Mouse (Mus musculus) liver, embryonic 11.5 days (tissue): Measurements from ENCODE around the gene Gpam. TPM values are rescaled to one million over a fixed set of nuclear protein-coding genes. Genes with fewer than 3 reads are reported as not detected.

Experiments
- ATAC-seq: fragments of 200-750 bp; cut with Nextera tagmentation; replicated peaks from 2 replicates; pipeline ENCODE4 v1.8.0; 2017; ENCODE audit warnings: moderate number of reproducible peaks, mild to moderate bottlenecking, moderate TSS enrichment, moderate library complexity; ENCODE audit not compliant: low FRiP score
- DNase-seq: peaks from one replicate; pipeline ENCODE4 v3.0.0-alpha.2; 2017; ENCODE audit warnings: low spot score
- H3K27ac ChIP-seq: fragments of 300-500 bp; sonication (generic); 2 replicates; pipeline ENCODE4 v1.5.1; 2014; ENCODE audit warnings: mild to moderate bottlenecking, low read depth, low read length, control low read depth
- H3K27me3 ChIP-seq: fragments of 300-500 bp; sonication (generic); replicated peaks from 2 replicates; pipeline ENCODE4 v1.6.1; 2014; ENCODE audit warnings: low read length, mixed read lengths; ENCODE audit not compliant: control insufficient read depth, insufficient read depth
- H3K36me3 ChIP-seq: fragments of 300-500 bp; sonication (generic); 2 replicates; pipeline ENCODE4 v1.6.1; 2014; ENCODE audit warnings: mild to moderate bottlenecking, low read length, moderate library complexity, mixed read lengths; ENCODE audit not compliant: control insufficient read depth, insufficient read depth
- H3K4me1 ChIP-seq: fragments of 300-500 bp; sonication (generic); replicated peaks from 2 replicates; pipeline ENCODE4 v1.6.1; 2014; ENCODE audit warnings: low read length, mixed read lengths; ENCODE audit not compliant: control insufficient read depth, insufficient read depth
- H3K4me2 ChIP-seq: fragments of 300-500 bp; sonication (generic); 2 replicates; pipeline ENCODE4 v1.6.1; 2014; ENCODE audit warnings: mild to moderate bottlenecking, control low read depth, moderate library complexity
- H3K4me3 ChIP-seq: fragments of 300-500 bp; sonication (generic); 2 replicates; pipeline ENCODE4 v1.5.1; 2014; ENCODE audit warnings: low read depth, low read length, control low read depth
- H3K9ac ChIP-seq: fragments of 300-500 bp; sonication (generic); 2 replicates; pipeline ENCODE4 v1.6.1; 2014; ENCODE audit warnings: low read depth, low read length, control low read depth
- H3K9me3 ChIP-seq: fragments of 300-500 bp; sonication (generic); 2 replicates; pipeline ENCODE4 v1.6.1; 2016; ENCODE audit warnings: low read length, inconsistent platforms, mixed read lengths; ENCODE audit not compliant: control insufficient read depth
- WGBS: fragments of 180-500 bp; shearing (Covaris S2); extraction: QIAGEN DNeasy Blood & Tissue Kit; methylation state at CpG from one replicate; pipeline ENCODE4 v1.1.7; 2014; 5-methylcytosine and 5-hydroxymethylcytosine counted together
- polyA plus RNA-seq: library from polyadenylated mRNA; unstranded; fragments of >200 nt; fragmentation: Nextera tagmentation; extraction: Ambion mirVana; gene quantifications from 2 replicates; pipeline ENCODE4 v1.2.1, GENCODE M21; 2014

Gene Gpam
- polyA plus RNA-seq, 1 experiment from 2014 or later: 36.3 TPM

DNA sequence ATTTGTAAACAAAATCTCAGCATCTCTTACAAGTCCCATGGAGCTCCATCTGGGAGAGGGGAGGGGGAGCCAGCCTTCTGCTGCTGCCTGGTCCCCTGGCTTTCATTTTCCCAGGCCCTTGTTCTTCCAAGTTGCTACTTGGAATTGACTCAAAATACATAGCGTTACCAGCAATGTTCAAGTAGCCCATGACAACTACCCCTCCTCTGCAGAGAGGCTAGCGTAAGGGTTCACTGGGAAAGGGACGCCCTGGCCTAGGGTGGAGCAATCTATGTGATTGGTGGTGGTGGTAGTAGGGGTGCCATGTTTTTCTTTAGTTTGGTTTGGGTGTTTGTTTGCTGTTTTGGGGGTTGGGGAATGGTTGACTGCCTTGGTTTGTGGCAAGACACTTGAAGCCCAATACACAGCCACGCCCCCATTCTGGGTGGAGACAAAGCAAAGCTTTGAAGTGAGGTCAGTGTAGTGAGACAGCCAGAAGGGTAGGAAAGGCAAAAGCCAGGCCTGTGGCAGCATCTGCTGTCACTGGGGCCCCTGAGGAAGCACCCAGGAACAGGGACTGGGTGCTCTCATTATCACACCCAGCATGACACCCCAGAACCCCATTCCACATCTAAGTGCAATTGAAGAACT lies 4.6 kb downstream of the Gpam start:
- 81% methylated on average over 4 of the region's 4 CpGs for WGBS
- Histone ChIP-seq H3K4me3 (no peak overlapping the region), H3K4me2 (no peak overlapping the region; the same call in 1 of the 2 replicates), H3K27me3 (no peaks in the 10 kb centered on the region), H3K9me3 (no peaks in the 10 kb centered on the region), H3K4me1 (peaks cover 2% of the 10 kb centered on the region; the same call in 1 of the 2 replicates), H3K9ac (no peak overlapping the region), H3K27ac (no peak overlapping the region), H3K36me3 (no peaks in the 10 kb centered on the region)
- ATAC-seq (no peak), DNase-seq (no peak)

DNA sequence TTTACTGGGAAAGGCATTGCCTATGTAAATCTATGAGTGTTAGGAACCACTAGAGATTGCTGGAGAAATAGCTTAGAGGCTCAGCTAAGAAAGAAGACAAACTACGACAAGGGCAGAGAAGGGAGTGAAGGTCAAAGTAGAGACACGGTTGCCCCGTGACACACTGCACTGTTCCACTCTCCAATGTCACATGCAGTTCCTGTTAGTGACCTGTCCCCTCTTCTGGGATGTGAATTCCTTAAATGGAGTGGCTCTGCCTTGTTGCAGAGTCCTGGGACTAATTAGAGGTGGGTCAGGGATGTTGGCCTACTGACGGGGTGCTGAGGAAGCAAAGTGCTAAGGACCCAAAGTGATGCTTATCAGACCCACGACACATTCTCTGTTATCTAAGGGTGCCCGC lies 5.2 kb downstream of the Gpam start:
- Histone ChIP-seq H3K4me2 (no peak overlapping the region), H3K27ac (no peak overlapping the region), H3K4me1 (peaks cover 2% of the 10 kb centered on the region; the same call in 1 of the 2 replicates), H3K9ac (no peak overlapping the region), H3K4me3 (no peak overlapping the region), H3K27me3 (no peaks in the 10 kb centered on the region), H3K9me3 (no peaks in the 10 kb centered on the region), H3K36me3 (no peaks in the 10 kb centered on the region)
- WGBS: 54% methylated on average over 6 of the region's 6 CpGs
- DNase-seq (no peak), ATAC-seq (no peak)

DNA sequence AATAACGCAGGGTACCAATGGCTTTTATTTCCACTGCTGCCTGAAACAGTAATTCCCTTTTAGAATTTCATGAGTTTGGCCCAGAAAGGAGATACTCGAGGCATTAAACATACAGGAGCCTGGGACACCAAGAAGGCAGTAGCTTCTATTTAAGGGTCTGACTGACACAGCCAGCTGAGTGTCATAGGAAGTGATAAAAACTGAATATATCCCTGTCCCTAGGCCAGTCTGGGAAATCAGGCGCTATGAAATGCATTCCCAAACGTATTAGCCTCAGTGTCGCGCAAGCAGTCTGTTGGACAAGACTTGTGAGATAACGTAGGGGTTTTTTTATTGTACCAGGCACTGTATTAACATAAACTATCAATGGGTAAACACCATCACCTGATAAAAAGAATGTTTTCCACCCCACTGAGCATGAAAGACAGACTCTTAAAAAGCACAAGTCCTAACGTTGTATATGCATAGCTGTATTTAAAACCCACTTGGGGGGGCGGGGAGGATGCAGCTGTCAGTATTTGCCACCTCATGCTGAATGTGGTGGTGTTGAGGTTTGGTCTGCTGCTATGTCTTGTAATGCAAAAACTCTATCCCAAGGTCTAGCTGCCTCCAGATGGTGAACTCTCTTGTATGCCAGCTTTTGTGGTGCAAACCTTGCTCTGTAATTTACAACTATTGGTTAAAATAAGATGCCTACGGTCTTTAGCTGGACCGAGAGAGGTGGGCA lies 6.4 kb downstream of the Gpam start:
- no peak for DNase-seq
- WGBS: 69% methylated on average over 11 of the region's 11 CpGs
- H3K4me1 ChIP-seq: peaks cover 4% of the 10 kb centered on the region

DNA sequence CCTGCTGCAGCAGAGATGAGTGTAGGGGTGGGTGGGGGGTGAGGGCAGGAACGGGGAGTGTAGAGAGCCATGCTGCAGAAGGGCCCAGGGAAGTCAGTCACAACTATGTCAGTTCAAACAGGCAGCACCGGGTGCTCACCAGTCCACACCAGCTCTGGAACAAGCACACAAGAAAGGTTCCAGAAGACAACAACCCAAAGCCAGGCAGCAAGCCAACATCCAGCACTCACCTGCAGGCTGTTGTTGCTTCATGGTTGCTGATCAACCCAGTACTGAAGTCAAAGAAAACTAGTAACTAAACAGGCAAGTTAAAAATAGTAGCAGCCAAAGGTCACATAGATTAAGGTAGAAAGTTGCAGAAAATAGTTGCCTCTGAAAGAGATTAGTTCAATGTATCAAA lies 7.5 kb downstream of the Gpam start:
- Histone ChIP-seq H3K4me3 (no peak overlapping the region), H3K27ac (no peak overlapping the region), H3K27me3 (no peaks in the 10 kb centered on the region), H3K4me2 (no peak overlapping the region), H3K9me3 (no peaks in the 10 kb centered on the region), H3K9ac (no peak overlapping the region), H3K4me1 (peaks cover 4% of the 10 kb centered on the region), H3K36me3 (no peaks in the 10 kb centered on the region)
- DNase-seq (no peak), ATAC-seq (no peak)
- 51% methylated on average over 2 of the region's 2 CpGs for WGBS

More for the DNA sequence above, 6.4 kb downstream of the Gpam start:
- Histone ChIP-seq H3K27me3 (no peaks in the 10 kb centered on the region), H3K9ac (no peak overlapping the region), H3K9me3 (no peaks in the 10 kb centered on the region), H3K4me2 (no peak overlapping the region), H3K27ac (no peak overlapping the region), H3K4me3 (no peak overlapping the region), H3K36me3 (no peaks in the 10 kb centered on the region)
- ATAC-seq: no peak

DNA sequence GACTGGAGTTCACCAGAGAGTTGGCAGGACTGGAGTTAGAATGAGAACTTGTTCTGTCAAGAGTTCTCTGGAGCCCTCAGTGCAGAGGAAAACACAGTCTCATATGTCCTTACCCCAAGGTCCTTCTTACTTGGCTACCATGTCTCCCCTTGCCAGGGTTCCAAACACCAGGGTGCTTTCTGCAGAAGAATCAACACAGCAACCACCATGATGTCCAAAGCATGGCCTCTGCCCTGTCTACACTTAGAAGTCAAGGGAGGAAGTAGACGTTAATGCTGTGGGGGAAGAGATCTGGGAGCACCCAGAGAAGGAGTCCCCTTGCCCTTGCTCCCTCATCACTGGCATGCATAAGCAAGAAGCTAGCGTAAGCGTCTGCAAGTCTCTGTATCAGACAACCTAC lies 9.0 kb downstream of the Gpam start:
- H3K4me2 ChIP-seq: no peak overlapping the region
- no peak overlapping the region for H3K27ac ChIP-seq
- WGBS: 75% methylated on average over 3 of the region's 3 CpGs
- no peaks in the 10 kb centered on the region for H3K36me3 ChIP-seq
- peaks cover 4% of the 10 kb centered on the region for H3K4me1 ChIP-seq
- no peak for ATAC-seq
- no peak for DNase-seq
- no peak overlapping the region for H3K9ac ChIP-seq
- no peaks in the 10 kb centered on the region for H3K27me3 ChIP-seq
- no peak overlapping the region for H3K4me3 ChIP-seq
- H3K9me3 ChIP-seq: no peaks in the 10 kb centered on the region

DNA sequence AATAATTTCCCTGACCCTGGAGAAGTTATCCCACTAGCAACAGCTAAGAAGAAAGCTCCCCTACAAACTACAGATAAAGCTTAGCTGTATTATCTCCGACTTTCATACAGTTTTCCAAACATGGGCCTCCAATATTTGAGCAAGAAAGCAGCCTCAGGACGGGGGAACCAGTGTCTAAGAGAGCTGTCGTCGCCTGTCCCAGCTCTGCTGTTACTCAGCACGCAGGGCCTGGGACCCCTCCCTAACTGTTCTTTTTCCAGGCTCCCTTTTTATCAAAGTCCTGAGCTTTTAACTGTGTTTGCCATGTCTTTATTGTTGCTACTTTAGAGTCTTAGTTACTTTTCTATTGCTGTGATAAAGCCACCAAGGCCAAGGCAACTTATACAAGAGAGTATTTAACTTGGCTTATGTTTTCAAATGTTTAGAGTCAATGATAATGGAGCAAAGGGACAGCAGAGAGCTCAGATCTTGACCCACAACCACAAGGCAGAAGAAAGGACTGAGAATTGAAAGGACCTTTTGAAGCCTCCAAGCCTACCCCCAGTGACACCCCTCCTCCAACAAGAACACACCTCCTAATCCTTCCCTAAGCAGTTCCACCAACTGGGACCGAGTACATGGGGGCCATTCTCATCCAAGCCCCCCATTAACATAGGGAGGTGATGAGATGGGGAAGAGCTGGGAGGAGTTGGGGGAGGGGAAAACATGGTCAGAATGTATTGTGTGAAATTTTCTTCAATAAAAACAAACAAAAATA lies 9.8 kb downstream of the Gpam start:
- H3K4me2 ChIP-seq: no peak overlapping the region
- no peak overlapping the region for H3K27ac ChIP-seq
- DNase-seq (no peak), ATAC-seq (no peak; the same call in 1 of the 2 replicates)
- peaks cover 2% of the 10 kb centered on the region; the same call in 1 of the 2 replicates for H3K4me1 ChIP-seq
- no peaks in the 10 kb centered on the region for H3K36me3 ChIP-seq
- no peak overlapping the region for H3K9ac ChIP-seq
- no peak overlapping the region for H3K4me3 ChIP-seq
- WGBS: 43% methylated on average over 6 of the region's 6 CpGs
- no peaks in the 10 kb centered on the region for H3K9me3 ChIP-seq
- H3K27me3 ChIP-seq: no peaks in the 10 kb centered on the region

DNA sequence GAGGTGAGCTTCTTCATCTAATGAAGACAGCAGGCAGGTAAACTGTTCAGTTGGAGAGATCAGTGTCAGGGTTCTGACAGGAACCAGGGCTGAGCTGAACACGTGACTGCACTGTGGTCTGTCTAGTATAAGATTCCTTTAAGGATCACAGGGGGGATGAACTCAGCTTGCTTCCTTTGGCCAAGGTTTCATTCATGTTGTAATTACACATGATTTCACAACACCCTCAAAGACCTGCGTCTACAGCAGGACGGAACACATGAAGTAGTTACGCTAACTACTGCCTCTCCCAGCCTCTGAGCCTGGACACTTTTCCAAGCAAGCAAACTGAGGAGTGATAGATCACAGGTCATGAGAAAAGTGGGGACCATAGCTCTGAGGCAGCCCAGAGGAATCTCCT lies 11.5 kb downstream of the Gpam start:
- H3K4me3 ChIP-seq: no peak overlapping the region
- ATAC-seq: no peak
- no peaks in the 10 kb centered on the region for H3K27me3 ChIP-seq
- WGBS: 80% methylated on average over 4 of the region's 4 CpGs
- H3K4me2 ChIP-seq: no peak overlapping the region
- no peaks in the 10 kb centered on the region for H3K36me3 ChIP-seq
- no peak for DNase-seq
- peaks cover 2% of the 10 kb centered on the region; the same call in 1 of the 2 replicates for H3K4me1 ChIP-seq
- H3K27ac ChIP-seq: no peak overlapping the region
- H3K9me3 ChIP-seq: no peaks in the 10 kb centered on the region
- H3K9ac ChIP-seq: no peak overlapping the region

DNA sequence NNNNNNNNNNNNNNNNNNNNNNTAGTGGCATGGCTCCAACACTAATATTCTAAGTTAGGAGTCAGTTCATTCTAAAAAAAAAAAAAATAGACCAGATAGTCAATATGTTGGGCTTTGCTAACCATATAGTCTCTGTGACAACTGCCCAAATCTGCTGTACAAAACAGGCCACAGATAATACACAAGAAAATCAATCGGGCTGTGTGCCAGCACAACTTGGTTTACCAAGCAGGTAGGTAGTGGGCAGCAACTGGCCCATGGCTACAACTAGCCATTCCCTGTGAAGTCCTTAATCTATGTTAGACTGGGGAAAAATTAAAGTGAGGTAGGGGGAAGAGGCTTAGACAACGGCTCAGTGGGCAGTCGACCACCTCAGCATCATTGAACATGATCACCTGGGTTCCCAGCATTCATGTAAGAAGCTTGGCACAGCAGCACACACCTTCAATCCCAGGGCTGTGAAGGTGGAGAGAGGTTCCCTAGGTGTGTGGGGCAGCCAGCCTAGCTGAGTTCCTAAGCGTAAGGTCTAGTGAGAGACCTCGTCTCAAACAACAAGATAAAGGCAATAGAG lies 12.1 kb downstream of the Gpam start:
- no peaks in the 10 kb centered on the region for H3K36me3 ChIP-seq
- H3K27ac ChIP-seq: no peak overlapping the region
- H3K4me1 ChIP-seq: peaks cover 2% of the 10 kb centered on the region; the same call in 1 of the 2 replicates
- no peak overlapping the region for H3K4me2 ChIP-seq
- no peak for DNase-seq
- H3K27me3 ChIP-seq: no peaks in the 10 kb centered on the region
- WGBS: 82% methylated on average over 5 of the region's 5 CpGs
- no peak for ATAC-seq
- no peak overlapping the region for H3K4me3 ChIP-seq
- no peaks in the 10 kb centered on the region for H3K9me3 ChIP-seq
- H3K9ac ChIP-seq: no peak overlapping the region
